Mouse (Mus musculus): ENCODE data around the gene Scai.

The Scai gene

DNA sequence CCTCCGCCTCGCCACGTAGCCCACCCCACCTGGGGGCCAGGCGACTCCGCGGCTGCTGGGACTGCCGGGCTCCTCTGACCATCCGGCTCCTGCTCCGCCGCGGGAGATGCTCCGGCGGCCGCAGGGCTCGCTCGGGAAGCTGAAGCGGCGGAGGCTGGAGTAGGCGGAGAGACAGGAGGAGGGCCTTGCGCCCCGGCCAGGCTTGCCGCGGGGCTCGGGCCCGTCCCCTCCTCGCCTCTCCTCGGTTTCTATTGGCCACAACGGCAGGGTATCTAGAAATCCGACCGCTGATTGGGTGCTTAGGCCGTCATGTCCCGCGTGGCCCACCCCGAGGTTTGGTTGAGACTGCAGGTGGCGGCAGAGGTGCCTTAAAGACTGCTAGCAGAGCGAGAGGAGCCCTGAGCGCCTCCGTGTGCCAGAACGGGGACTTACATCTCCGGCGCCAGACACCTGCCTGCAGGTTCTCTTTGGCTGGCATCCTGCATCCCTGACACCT, at the start of gene Scai:
Scai (minus strand) TSS at position 174 of the 496 bp plus-strand sequence.
- peak; percentile 99 to 100 for DNase-seq

- DNase-seq, result no peak
Observed at GRCm38 (mm10) chr2:39226731-39227130, 36.2 kb upstream of the Scai start.

DNA sequence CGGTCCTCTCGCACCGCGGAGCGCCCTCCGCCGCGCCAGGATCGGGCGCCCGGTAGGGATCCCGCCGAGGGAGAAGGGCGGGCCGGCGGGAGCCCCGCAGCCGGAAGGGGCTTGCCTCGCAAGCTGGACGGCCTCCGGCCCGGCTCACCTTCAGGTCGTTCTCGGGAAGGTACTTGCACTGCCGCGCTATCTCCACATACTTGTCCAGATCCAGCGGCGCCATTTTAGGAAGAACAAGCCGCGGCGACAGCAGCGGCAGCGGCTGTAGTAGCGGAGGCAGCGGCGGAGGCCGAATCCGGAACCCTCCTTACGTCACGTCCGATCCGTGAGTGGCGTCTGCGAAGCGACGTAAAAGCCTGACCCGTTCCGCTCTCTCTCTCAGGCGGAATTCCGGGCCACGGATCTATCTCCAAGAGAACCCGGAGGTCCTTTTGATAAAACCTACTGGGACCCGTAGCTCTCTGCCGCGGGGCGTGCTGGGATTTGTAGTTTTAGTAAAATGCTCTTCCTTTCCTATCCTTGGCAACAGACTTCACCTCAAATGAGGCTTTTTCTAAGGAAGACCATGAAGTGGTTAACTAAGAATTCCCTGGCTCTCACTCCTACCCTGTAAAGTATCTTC, 35.6 kb upstream of the Scai start, which contains the start of gene Ppp6c:
Ppp6c (minus strand) TSS at position 433 of the 622 bp plus-strand sequence.
- peak; percentile 97 to 98 for DNase-seq

DNA sequence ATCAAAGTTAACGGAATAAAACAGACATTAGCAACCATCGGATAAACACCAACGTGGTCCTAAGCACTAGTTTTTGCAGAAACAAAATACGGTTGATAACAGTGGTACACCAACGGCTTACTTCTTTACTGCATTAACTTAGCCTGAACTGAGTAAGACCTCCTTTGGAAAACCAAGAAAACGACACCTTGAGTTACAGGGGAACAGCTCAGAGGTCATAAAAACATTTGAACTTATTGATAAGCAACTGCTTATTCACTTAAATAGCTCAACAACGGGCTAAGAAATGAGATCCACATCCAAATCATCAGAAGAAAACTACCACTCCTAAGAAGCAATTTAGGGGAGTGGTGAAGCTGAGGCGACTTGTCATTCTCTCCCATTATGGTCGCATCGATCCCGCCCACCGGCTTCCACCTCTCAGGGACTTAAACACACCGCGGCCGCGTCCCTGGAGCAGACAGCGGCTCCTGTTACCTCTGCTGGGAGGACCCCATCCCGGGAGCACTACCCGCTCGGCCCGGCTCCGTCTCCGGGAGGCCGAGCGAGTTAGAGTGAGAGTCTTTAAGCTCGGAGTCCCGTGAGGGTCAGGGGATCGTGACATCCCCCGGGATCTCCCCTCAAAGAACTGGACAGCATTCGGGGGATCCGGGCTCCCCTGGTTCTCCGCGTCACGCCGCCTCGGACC, 34.9 kb upstream of the Scai start:
- peak; percentile 17 to 56 for DNase-seq

GRCm38 (mm10) chr2:39224621-39225020, 34.1 kb upstream of the Scai start:
- DNase-seq, result no peak

DNA sequence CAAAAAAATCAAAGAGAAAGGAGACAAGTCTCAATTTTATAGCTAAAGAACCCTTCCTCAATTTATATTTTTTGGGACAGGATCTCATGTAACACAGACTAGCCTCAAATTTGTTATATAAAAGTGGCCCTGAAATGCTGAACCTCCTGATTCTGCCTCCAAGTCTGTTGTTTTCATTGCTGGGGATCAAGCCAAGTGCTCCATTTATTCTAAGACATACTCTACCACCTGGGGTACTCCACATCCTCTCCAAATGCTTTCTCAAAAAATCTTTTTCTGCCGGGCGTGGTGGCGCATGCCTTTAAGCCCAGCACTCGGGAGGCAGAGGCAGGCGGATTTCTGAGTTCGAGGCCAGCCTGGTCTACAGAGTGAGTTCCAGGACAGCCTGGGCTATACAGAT, 29.5 kb upstream of the Scai start:
- no peak for DNase-seq

DNA sequence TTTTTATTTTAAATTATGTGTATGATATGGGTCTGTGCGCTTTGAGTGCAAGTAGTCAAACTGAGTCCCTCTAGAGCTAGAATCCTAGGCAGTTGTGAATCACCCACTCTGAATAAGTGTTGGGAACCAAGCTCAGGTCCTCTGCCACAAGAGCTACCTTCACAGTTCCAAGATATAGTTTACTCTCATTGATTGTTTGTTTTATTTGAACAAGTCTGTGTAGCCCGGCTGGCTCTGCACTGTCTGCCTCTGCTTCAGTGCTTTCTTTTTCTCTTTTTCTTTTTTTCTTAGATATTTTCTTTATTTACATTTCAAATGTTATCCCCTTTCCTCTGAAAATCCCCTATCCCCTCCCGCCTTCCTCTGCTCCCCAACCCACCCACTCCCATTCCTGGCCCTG, 28.5 kb upstream of the Scai start:
- DNase-seq, result no peak

- DNase-seq, result no peak
Observed at GRCm38 (mm10) chr2:39217150-39217549, 26.6 kb upstream of the Scai start.

DNA sequence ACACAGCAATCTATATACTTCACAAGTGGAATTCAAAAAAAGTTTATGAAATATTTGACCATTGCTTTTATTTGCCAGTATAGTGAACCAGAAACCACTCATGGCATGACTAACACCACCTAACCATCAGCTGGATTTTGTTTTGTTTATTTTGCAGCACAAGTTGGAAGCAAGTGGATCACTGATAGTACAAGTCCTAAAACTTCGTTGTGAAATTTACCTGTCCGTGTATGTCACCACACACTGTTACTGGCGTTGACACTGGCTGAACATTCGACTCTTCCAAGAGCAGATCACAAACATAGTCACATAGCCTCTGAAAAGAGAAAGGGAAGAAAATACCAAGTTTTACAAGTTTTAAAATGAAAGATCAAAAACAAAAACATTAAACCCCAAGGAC, 20.2 kb upstream of the Scai start:
- DNase-seq, result no peak

DNA sequence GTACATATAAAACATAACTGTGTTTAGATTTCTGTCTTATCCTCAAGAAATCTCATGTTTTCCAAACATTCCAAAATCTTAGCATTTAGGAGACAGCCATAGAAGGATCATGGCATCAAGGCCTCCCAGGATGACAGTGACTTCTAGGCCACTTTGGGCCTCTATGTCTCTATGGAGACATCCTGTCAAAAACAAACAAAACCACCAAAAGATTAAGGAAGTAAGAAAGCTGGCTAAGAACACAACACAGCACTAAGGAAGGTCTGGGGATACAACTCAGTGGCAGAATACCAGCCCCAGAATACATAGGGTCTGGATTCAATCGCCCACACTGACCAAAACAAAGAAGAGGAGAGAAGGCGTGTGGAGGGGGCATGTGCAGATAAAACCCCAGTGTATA, 12.8 kb upstream of the Scai start:
- DNase-seq, result no peak

DNA sequence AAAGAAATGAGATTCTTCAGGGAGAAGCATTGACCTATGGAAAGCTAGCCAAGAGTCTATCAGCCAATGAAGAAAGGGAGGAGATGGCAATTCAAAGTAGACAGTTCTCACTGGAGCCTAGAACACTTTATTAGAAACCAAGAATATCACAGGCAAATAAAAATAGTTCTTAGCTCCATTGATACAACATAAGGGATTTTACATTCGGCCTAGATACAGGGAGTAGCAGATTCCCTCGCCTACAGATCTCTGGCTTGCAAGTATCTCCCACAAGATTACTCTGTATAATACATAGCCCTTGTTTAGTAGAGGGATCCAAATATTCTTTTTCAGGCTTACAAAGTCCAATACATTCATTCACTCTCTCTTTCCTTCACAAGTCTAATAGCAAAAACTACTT, 4.3 kb upstream of the Scai start:
- no peak for DNase-seq

GRCm38 (mm10) chr2:39189961-39190560, 473 bp downstream of the Scai start:
- DNase-seq, result peak in 1 of 2 experiments; percentile 40

DNA sequence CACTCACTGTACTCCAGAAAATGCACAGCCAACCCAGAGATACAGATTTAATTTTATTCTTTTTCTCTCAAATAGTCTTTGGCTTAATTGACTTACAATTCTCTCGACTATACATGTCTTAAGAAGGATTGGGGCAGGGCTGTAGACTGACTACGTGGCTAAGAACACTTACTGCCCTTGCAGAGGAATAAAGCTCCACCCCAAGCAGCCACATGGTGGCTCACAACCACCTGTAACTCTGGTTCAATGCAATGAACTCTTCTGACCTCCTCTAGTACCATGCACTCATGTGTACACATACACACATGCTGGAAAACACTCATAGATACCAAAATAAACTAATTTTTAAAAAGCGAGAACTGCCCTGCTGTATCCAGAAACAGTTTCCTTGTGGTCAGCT, 4.6 kb downstream of the Scai start:
- no peak for DNase-seq

- DNase-seq, result no peak
Observed at GRCm38 (mm10) chr2:39183587-39183986, 6.9 kb downstream of the Scai start.

DNA sequence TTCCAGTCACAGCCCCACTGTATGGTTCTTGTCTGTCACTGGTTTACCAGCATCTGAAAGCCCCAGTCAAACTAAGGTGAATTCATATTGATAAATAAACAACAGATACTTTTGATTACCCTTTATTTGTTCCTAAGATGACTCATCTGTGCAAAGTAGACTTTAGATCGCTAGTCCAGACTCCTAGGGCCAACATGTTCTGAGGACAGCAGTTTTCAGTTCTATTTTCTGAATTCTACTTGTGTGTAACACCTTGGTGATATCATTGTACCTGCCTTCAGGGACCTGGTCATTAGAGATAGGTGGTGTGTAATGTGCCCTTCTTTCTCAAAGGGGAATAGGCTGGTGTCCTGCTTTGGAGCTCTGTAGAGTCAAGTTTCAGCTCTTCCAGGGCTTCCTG, 29.5 kb downstream of the Scai start:
- no peak for DNase-seq

DNA sequence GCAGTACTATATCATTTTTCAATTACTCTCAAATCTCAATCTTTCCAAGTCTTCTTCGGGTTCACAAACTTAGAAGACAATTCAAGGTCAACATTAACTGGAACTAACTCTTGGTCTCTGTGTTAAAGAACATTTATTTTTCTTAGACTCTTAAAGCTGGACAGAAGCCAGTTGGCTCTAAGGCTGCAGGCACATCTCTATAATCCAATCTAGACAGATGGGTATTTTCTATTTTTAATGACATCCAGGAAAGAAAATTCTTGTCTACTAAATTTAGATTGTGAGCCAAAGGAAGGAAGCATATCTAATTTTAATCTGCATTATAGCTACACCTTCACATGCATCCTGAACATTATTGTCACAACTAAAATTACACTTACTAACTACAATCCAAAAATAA, 32.6 kb downstream of the Scai start:
- no peak for DNase-seq

- DNase-seq, result no peak
Observed at GRCm38 (mm10) chr2:39156821-39157220, 33.7 kb downstream of the Scai start.

- no peak for DNase-seq
Observed at GRCm38 (mm10) chr2:39150943-39151342, 39.6 kb downstream of the Scai start.

DNA sequence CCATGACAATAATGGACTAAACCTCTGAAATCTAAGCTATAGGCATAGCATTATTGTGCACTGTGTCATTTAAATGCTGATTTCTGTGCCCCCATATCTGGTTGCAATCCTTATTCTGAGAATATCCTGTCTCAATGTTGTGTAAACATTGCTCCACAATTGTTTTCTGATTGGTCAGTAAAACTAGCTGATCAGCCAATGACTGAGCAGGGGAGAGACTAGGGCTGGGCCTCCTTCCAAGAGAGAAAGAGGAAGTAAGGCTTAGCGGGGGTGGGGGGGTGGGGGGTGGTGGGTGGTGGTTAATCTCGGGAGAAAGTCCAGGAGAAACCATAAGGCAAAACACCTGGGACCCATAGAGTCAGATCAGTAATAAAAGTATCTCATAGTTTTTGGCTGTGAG, 42.5 kb downstream of the Scai start:
- no peak for DNase-seq

GRCm38 (mm10) chr2:39146469-39146868, 44.1 kb downstream of the Scai start:
- DNase-seq, result no peak

DNA sequence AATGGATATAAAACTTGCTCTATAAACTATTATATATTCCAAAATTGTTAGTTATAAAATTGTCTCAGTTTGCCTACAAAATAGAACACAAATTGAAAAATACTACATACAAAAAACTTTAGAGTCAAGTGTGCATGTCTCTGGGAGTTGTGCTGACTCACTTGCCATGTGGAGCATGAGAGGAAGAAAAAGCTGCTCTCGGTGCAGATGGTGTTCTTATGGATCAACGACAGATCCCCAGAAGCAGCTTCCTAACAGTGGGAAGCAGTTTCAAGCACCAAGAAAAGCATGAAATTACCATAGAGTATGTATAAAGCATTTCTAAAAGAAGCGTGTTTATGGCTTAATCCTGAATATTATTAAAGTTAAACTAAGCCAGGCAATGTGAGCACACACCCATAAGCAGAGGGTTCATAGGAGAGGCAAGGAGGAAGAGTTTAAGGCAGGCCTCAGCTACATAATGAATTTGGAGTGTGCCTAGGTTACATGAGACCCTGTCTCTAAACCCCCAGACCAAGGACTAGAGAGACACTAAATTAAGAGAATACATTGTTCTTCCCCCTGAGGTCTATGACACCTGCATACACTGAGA, 48.1 kb downstream of the Scai start:
- no peak for DNase-seq

DNA sequence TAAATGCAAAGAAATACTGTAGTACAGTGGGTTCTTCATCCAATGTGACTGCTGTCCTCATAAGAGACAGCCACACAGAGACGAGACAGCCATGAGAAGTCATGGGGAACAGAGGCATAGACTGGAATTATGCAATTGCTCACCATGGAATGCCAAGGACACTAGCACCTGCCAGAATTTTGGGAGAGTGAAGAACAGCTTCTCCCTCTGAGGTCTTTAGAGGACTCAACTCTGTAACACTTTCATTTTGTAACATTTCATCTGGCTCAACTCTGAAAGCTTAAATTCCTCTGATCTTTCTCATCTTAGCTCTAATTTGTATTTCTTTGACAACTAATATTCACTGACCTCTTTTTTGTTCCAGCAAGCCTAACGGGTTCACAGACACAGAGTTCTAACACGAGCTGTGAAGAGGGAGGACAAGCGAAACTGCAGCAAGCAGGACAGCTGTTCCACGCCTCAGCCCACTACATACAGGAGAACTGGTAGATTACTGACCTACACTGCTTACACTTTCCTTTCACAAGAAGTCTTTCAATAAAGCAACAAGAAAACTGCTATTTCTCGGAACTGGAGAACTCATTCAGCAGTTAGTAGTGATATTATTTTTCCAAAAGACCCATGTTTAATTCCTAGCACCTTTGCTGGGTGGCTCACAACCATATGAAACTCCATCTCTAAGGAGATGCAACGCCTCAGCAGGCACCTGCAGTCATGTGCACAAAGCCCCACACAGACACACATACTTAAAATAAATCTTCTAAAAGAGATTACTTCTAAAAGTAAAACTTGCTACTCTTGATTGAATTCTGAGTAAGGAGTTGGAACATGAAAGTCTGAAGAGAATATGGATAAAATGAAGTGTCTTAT, 49.7 kb downstream of the Scai start:
- no peak for DNase-seq
